Mouse (Mus musculus) adrenal gland, adult 2 months (tissue): ENCODE measurements around the gene Ubac2. TPM values are rescaled to one million over a fixed set of nuclear protein-coding genes. Genes with fewer than 3 reads are reported as not detected.
"Not testable (repeated sequence)": the region's sequence is repeated elsewhere in the genome, so short reads cannot be mapped to it uniquely, and the experiment has no call there.

Source experiments
- DNase-seq: peaks from one replicate; pipeline ENCODE4 v3.0.0; 2021
- polyA plus RNA-seq: library from polyadenylated mRNA; depleted of rRNA; stranded (reverse); fragments of >200 nt; gene quantifications from 2 replicates; pipeline ENCODE4 v1.2.3, GENCODE M21; 2012; rRNA removed
- total RNA-seq, 2 experiments: library from RNA; stranded (reverse); gene quantifications; 2 replicates each; pipeline ENCODE4 v1.2.3; 2021

Ubac2 gene
- total and polyA plus RNA-seq, 3 experiments, result 30.4 to 69.0 (median 42.2) TPM

DNA sequence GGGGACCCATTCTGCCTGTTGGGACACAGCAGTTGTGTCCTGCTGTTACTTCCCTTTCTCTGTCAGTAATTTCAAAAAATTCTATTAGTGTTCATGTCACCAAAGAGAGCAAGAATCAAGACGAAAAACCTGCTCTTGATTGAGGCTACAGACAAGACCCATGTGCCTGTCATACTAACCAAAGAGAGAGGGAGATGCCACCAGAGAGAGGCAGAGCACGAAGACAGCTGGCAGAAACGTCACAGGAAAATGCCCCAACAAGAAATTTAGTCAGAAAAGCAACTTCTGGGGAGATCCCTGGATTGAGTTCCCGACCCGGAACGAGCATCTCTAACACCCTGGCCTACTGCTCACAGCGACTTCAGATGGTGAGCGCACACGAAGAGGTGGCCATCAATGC lies 170.4 kb downstream of the Ubac2 start:
- no peak for DNase-seq

DNA sequence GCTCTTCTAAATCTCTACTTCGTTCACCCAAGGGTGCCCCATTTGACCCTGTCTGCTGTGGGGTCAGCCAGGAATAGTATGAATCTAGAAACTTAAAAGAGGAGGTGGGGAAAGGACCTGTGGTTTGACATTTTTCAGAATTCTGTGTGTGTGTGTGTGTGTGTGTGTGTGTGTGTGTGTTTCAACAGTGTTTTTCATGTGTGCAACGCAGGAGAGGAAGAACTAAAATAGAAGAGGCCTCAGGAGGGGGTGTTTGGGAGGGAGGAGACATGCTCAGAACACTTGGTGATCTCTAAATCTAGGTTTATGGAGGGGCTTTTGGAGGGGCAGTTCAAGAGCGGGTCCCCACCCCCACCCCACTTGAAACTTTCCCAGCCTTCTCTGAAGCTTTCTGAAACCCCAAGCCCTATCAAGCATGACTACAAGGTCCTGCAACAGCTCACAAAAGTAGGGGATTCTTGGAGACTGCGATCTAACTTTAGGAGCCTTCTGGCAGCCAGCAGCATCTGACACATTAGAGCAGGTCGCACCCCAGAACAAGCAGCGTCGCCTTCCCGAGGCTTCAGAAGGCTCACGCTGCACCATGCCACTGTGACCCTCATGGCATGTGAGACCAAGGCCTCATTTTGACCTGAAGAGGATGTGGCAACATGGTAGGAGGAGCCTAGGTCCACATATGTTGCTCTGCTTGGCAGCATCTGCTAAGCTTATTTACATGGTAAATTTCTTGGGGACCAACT lies 174.6 kb downstream of the Ubac2 start:
- DNase-seq, result no peak

DNA sequence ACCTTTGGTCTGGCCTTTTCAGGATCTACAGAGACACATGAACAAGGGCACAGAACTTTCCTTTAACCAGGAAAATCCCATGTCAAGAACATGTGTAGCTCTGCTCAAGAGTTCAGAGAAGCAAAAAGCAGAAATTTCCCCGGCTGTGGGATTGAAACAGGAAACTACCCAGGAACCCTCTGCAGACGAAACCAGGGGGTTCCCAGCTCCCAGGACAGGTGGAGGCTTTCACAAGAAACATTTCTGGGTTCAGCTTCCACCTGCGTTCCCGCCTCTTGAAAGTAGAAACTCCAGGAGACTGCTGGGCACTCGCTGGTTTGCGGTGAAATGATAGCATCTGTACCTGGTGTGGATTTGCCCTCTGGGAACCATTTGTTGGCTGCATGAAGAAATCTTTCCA lies 178.5 kb downstream of the Ubac2 start:
- DNase-seq, result no peak

DNA sequence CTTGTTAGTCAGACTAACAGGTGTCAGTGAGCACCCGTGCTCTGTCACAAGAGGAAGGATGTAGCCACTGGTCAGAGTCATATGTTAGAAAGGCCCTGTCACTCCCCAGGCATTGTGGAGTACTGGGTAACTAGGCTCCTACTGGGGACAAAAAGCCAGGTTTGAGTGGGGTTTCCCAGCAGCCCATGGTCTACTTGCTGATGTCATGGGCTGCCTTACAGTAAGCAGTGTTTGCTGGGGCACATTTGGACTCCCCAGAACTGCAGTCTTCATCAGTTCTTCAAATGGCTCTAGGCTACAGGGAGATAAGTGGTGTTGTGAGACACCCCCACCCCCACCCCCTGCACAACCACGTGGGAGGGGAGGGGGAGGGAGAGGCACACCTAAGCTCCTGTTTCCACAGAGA lies 179.5 kb downstream of the Ubac2 start:
- DNase-seq, result no peak

DNA sequence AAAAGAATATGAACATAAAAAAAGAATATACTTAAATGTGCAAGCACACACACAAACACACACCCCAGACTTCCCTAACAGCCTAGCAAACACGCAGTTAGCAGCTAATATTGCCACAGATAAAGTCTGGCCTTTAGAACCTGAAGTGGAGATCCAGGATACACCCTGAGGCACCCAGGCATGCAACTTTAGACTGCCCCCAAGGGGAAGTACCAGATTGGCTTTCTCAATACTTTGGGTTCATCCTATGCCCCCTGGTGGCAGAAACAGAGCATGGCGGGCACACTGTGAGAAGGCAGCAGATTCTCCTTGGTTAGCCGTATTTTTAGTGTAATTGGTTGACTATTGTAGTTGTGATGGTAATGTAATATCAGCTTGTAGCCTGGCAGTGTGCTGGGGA lies 182.2 kb downstream of the Ubac2 start:
- DNase-seq, result peak; percentile 77

DNA sequence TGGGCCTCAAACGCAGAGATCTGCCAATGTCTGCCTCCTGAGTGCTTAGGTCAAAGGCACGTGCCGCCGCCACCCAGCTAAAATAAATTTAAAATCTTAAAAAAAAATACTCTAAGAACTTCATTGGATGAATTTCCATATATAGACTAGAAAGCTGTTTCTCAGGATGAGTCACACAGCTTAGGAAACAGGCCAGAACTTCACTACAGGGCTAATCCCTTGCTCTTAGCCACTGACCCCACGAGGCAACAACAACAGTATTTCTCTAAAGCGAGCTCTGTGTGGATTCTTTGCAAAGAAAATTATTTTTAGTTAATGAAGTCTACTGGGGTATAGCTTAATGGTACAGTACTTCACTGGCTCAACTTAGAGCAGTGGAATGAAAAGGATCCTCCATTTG lies 183.0 kb downstream of the Ubac2 start:
- no peak for DNase-seq

DNA sequence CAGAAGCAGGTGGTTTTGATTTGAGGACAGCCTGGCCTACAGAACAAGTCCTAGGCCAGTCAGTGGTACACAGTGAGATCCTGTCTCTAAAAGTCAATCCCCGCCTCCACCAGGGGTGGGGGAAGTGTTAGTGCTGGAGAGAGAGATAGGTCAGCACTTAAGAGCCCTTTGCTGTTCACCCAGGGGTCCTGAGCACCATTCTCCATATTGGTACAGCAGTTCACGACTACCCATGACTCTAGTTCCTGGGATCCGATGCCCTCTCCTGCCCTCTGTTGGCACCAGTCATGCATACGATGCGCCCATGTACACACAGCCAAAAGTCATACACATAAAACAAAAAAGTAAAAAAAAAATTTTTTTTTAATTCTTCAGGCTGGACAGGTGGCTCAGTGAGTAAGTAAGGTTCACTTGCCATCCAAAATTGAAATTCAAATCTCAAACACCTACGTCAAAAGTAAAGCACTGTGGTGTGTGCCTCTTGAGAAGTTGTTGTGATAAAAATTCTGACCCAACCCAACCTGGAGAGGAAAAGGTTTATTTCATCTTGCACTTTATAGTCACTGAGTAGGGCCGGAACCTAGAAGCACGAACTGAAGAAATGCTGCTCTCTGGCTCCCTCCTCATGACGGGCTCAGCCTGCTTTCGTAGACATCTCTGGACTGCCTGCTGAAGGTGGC lies 184.1 kb downstream of the Ubac2 start:
- DNase-seq, result no peak

DNA sequence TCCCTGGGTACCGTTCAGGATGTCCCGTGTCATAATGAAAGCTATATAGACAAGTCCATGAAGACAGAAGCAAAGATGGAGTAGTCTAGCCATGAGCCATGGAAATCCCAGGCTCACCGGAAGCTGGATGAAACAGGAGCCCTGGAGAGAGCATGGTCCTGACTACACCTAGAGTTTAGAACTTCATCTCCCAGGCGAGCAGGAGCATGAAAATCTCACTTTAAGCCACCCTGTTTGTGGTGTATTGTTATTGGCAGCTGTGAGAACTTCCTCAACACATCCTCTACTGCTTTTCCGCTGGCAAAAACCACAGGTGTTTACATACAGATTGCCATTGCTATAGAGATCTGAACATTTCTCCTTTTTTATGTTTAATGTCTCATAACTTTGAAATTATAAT lies 185.2 kb downstream of the Ubac2 start:
- DNase-seq, result no peak

DNA sequence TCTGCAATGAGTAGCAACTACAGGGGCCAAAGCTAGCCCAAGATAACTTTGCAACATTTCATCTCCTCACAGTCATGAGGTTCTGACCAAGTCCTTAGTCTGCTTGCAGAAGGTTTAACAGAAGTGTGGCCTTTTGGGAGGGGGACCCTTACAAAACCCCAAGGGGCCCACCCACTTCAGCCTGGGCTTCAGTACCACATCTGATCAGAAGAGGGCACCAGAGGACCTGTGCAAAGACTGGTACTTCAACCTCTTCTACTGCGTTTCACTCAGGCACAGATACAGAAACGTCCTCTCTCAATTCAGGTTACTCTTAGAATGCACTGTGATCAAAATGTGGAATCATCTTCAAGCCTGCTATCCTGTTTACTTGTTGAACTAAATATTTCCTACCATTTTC lies 186.1 kb downstream of the Ubac2 start:
- peak; percentile 39 for DNase-seq

DNA sequence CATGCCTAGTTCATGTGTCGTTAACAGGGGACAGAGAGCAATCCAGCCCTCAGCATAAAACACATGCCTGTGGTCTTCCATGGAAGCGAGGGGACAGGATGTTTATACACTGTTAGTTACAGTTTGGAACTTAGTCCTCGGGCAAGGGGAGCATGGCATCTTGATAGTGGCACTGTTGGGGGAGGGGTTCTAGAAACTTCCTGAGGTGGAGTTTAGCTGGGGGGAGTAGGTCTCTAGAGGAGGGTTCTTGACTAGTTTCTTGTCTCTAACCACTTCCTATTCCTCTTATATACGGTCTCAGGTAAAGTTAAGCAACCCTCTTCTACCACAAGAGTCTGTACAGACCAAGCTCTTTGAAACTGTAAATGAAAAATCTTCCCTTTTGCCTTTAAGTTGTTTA lies 187.8 kb downstream of the Ubac2 start:
- DNase-seq, result no peak

DNA sequence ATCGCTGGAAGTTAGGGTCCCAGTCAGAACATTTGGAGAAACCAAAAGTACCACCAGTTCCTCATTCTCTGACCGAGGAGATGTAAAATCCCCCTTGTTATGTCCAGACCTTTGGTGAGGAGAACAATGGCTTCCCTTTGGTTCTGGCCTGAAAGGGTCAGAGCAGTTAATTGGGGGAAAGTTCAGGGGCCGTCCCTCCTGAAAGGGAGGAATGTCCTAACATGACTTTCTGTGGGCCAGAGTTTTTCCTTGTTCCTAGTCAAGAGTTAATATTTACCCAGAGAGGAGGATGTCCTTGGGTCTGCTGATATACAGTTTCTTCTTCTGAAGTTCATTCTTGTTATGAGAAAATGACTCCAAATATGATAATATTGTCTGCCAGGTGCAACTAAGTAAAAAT lies 189.6 kb downstream of the Ubac2 start:
- DNase-seq, result not testable (repeated sequence)

DNA sequence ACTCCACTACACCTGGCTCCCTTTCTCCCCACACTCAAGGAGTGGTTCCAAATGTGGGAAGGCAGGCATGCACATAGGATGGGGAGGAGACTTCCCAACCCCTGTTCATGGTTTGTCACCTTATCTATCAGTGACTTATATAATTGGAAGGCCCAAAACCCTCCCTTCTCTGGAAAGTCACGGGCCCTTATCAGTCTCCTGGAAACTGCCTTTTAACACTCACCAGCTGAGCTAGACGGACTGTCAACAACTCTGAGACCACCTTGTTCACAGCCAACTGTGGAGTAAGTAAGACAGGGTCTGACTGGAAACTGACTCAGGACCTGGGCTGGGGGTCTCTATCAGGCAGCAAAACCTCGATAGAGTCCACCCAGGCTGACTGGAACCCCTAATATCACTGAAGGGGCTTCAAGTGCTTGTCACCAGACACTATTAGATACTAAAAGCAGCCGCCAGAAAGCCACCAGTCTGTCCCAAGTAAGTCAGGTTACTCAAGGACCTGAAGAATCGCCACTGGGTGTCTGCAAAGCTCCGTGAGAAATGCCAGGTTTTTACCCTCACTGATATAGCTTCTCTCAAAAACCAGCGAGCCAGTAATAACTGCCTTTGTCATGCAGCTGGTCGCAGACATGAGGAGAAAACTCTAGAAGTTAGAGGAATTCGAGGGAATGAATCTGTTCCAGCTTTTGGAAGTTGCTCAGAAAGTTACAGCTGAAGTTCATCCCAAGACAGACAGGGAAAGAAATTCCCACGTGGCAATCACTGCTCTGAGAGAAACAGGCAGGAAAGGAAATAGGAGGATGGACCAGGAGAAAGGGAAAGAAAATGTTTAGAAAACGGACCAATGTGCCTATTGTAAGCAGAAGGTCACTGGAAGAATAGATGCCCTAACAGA lies 190.6 kb downstream of the Ubac2 start:
- no peak for DNase-seq

DNA sequence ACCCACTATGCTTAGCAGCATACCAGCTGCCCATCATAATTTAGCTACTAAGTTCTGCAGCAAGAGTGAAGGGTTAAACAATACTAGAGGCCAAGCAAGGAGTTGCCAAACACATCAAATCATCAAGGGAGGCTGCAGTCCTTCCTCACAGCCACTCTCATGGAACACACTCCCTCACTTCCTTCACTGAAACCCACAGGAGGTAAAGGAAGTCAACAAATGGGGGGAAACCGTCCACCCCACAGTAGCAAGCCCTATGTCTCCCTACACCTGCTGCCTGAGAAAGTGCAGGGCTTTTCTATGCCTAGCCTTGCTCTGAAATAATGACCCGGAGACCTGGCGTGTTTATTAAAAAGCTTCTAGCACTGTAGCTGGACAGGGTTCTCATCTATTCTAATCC lies 191.5 kb downstream of the Ubac2 start:
- DNase-seq, result no peak

Other genes starting within 250 kb of the Ubac2 start
- 10 to 100 TPM; 18.6 to 29.2 TPM for gene Dock9, start 80.8 kb upstream of the Ubac2 start, total RNA-seq
- 8.0 and 10.0 TPM in 2 replicates for gene Dock9, start 80.8 kb upstream of the Ubac2 start, polyA plus RNA-seq
- under 1 TPM in 1 of 2 experiments, not detected in 1; 0.38 TPM for gene Gpr18, start 37.2 kb downstream of the Ubac2 start, total RNA-seq
- 0.12 and 0.27 TPM in 2 replicates for gene Gpr18, start 37.2 kb downstream of the Ubac2 start, polyA plus RNA-seq
- 1 to 10 TPM in 1 of 2 experiments, under 1 TPM in 1; 0.35 to 1.5 TPM for gene Gpr183, start 86.6 kb downstream of the Ubac2 start, total RNA-seq
- gene Gpr183, start 86.6 kb downstream of the Ubac2 start, polyA plus RNA-seq, result 0.62 and 0.67 TPM in 2 replicates
- gene Timm8a2, start 156.1 kb downstream of the Ubac2 start, total RNA-seq, result not detected
- gene Timm8a2, start 156.1 kb downstream of the Ubac2 start, polyA plus RNA-seq, result not detected in 2 replicates
- 100 to 1,000 TPM; 142 to 153 TPM for gene Tm9sf2, start 228.4 kb downstream of the Ubac2 start, total RNA-seq
- 558 and 638 TPM in 2 replicates for gene Tm9sf2, start 228.4 kb downstream of the Ubac2 start, polyA plus RNA-seq